Mouse (Mus musculus) cerebellum, adult 9-10 months (tissue): ENCODE measurements at regions not wholly inside any gene's neighbourhood (a gene's known extent, or its start where the extent isn't known, plus 50 kb on each side); places are given as distances from the start of the nearest gene placed in this dataset.
"Not testable (repeated sequence)": the region's sequence is repeated elsewhere in the genome, so short reads cannot be mapped to it uniquely, and the experiment has no call there.

ENCODE experiments used
- DNase-seq: peaks from one replicate; pipeline ENCODE4 v3.0.0; 2022

- DNase-seq: no peak
These were observed 56.9 kb upstream of the Prdm9 start for GRCm38 (mm10) chr17:15620746-15621694.

GRCm38 (mm10) chr17:15622913-15623312, 58.8 kb upstream of the Prdm9 start:
- DNase-seq: peak; percentile 2

GRCm38 (mm10) chr17:15630792-15631191, 66.6 kb upstream of the Prdm9 start:
- DNase-seq: no peak

- no peak for DNase-seq
These were observed 67.5 kb upstream of the Prdm9 start for GRCm38 (mm10) chr17:15631626-15632025.

- DNase-seq: no peak
These were observed 67.9 kb upstream of the Prdm9 start for GRCm38 (mm10) chr17:15632090-15632489.

GRCm38 (mm10) chr17:15639111-15639865, 65.5 kb upstream of the Chd1 start:
- DNase-seq: not testable (repeated sequence)

GRCm38 (mm10) chr17:15640776-15641175, 64.0 kb upstream of the Chd1 start:
- DNase-seq: no peak

GRCm38 (mm10) chr17:15641764-15642163, 63.0 kb upstream of the Chd1 start:
- no peak for DNase-seq

- no peak for DNase-seq
These were observed 58.0 kb upstream of the Chd1 start for GRCm38 (mm10) chr17:15646768-15647167.

- DNase-seq: no peak
These were observed 54.6 kb upstream of the Chd1 start for GRCm38 (mm10) chr17:15650089-15650742.

- DNase-seq: no peak
These were observed 52.9 kb upstream of the Chd1 start for GRCm38 (mm10) chr17:15651869-15652268.
